Mouse (Mus musculus) duodenum, adult 2 months (tissue): ENCODE measurements around the gene Vapa. TPM values are rescaled to one million over a fixed set of nuclear protein-coding genes. Genes with fewer than 3 reads are reported as not detected.

ENCODE experiments used
- polyA plus RNA-seq: library from polyadenylated mRNA; depleted of rRNA; stranded (reverse); fragments of >200 nt; gene quantifications from 2 replicates; pipeline ENCODE4 v1.2.3, GENCODE M21; 2012; ENCODE audit warnings: low replicate concordance; rRNA removed

Vapa gene
- 89.8 and 187 TPM in 2 replicates for polyA plus RNA-seq

GRCm38 (mm10) chr17:65613463-65614412 lies at the start of gene Vapa:
Vapa (minus strand) TSS chr17:65613555.

GRCm38 (mm10) chr17:65641734-65642218 lies 28.4 kb upstream of the Vapa start, which contains the start of gene Txndc2:
Txndc2 (minus strand) TSS chr17:65642168.

GRCm38 (mm10) chr17:65540441-65541272 lies 72.7 kb downstream of the Vapa start, which contains the start of gene Tmem232:
Tmem232 (minus strand) TSS chr17:65540782.

Other genes with a start within 250 kb of the Vapa start
- gene Tmem232, start 72.8 kb downstream of the Vapa start, polyA plus RNA-seq: not detected in 2 replicates
- gene Txndc2, start 28.6 kb upstream of the Vapa start, polyA plus RNA-seq: not detected in 2 replicates
- gene Rab31, start 159.2 kb upstream of the Vapa start, polyA plus RNA-seq: 3.1 and 3.4 TPM in 2 replicates
- gene Ppp4r1, start 169.0 kb upstream of the Vapa start, polyA plus RNA-seq: 23.5 and 35.0 TPM in 2 replicates